Mouse (Mus musculus) A20 (cell line): Measurements from ENCODE around the gene Slc25a28.

Experiments used
- DNase-seq: peaks from one replicate; pipeline ENCODE4 v3.0.0-alpha.2; 2011; ENCODE audit warnings: low read depth, low spot score

Gene Slc25a28

DNA sequence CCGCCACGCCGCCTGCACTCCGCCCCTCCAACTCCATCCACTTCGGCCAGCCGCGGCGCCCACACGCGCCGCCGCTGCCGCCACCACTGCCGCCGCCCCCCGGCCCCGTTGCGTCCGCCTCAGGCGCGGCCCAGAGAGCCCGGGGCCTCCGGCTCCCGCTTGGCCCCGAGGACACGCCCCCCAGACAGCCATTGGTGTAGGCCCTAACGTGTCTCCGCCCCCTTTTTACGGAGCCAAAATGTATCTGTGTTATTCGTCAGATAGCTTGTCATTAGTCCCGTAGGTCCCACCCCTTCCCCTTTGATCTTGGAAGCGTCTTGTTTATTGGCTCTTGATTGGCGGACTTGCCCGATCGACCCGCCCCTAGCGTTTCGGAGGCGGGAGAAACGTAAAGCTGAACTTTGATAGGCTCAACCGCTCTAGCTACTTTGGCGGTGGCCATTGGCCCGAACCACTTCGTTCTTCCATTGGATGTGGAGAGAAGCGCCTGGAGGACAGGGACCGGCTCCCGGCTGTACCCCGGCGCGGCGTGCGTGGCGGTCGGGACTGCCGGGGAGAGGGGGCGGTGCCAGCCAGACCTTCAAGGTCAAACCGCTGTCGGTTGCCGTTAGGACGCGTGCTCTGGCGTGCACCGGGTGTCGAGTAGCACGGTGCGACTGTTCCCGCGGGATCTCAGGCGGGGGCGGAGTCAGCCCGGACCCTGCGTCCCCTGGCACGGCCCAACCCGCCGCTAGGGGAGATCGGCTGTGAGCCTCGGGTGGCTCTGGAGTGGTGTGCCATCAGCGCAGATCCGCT lies at the start of gene Slc25a28:
TSS of gene Slc25a28 (minus strand) at position 152 of the 795 bp plus-strand sequence.
- peak; percentile 99 for DNase-seq

DNA sequence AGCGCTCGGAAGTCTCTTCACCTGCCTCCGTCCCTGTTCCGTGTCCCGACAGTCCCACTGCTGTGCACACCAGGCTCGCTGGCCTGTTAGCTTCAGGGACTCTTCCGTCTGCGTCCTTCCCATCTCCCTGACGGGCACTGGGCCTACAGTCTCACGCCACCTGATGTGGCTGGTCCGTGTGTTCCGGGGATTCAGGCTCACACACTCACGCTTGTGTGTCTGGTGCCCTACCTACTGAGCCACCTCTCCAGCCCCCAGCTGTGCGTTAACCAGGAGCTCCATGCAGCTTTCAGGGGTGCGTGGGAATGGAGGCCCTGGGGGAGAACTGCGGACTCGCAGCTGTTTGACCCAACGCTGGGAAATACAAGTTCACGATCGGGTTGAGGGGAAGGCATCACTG lies 49.5 kb upstream of the Slc25a28 start:
- no peak for DNase-seq

DNA sequence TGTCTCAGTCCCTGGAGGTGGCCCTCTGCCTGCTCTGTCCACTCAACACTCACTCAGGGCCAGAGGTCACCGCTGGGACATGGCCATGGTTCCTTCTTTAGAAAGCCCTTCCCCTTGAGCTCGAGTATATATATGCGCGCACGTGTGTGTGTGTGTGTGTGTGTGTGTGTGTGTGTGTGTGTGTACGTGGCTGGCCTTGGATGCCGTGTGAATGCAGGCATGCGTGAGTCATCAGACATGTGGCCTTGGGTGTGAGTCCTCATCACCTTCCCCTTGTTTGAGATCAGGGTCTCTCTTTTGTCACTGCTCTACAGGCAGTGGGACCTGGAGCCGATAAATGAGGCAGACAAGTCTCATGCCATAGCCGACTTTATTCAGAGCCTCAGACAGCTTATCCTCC lies 48.8 kb upstream of the Slc25a28 start:
- no peak for DNase-seq

DNA sequence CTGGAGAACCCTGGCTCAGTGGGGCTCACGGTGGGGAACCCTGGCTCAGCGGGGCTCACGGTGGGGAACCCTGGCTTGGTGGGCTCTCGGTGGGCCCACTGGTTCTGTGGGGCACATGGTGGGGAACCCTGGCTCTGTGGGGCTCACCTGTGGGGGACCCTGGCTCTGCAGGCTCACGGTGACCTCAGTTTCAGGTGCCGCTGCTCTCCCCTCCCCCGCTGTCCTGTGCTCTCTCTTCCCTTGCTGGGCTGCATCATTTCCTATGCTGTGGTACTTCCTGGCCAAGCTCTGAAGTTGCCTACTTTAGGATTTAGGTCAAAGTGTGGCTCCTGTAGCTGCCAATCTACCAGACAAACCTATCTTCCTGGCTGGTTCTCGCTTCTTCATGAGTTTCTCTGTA lies 48.2 kb upstream of the Slc25a28 start:
- no peak for DNase-seq

DNA sequence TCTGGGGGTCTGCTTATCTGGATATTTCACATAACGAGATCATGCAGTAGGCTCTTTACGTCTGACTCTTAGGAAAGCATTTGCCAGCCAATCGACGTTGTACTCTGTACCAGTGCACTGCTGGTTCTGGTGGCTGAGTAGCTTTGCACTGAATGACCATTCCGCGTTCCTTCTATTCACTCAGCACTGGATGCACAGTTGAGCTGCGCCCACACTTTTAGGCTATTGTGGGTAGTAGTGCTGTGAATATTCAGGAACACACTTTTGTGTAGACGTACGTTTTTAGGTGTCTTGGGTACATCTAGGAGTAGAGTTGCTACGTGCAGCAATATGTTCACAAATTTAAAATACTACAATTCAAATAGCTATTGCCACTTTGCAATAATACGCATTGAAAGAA lies 45.4 kb upstream of the Slc25a28 start:
- DNase-seq = no peak

DNA sequence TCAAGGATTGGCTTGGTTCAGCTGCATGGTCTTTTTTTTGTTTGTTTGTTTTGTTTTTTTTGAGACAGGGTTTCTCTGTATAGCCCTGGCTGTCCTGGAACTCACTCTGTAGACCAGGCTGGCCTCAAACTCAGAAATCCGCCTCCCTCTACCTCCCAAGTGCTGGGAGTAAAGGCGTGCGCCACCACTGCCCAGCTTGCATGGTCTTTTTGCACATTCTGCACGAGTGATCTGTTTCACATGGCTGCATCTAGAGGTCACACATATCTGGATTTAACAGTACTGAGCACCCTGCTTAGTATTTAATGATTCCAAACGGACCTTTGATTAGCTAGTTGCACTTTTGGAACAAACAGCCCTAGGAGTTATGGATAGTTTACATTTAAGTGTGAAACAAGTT lies 37.3 kb upstream of the Slc25a28 start:
- DNase-seq = peak; percentile 77

DNA sequence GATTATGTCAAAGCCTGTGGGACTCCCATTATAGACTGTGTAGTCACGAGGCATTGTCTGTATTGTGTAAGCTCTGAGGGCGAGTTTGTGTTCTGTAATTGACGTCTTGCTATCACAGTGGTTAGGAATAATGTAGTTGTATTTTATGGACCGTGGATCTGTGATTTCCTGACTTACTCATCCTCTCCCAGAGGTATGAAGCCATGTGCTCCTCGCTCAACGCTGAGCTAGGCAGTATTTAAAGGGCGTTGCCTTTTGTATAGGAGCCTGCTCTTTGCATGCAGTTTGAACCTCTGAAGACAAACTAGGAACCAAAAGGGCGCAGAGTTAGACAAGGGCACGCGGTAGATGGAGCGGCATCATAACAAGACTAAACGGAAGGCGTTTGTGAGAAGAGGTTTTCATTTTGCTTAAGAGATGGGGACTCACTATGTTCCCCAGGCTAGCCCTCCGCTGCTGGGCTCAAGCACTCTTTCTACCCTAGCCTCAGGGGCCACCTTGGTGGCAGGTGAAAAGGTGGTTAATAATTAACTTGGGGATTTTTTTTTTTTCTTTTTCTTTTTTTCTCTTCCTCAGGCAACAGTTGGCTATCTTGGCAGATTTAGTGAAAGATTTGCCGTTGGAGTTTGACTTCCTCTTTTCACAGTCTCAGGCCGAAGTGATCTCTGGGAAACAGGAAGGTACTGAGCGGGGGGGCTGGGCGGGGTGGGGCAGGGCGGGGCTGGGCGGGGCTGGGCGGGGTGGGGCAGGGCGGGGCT lies 36.7 kb upstream of the Slc25a28 start:
- DNase-seq = peak; percentile 89

DNA sequence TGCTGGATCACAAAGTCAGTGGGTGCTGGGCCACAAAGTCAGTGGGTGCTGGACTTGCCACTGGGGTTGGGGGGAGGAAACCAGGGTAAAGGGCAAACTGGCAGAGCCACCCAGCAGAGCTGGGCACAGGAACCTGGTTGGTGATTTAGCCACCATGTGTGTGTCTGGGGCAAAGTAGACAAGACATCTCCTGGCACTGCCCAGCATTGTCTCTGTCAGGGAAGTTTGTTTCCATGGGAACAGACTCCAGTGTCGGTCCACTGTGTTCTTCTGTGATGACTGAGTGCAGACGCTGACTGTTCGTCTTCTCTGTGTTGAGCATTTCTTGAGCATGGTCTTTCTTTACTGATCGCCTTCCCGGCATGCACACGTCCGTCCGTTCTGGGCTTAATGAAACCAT lies 34.6 kb upstream of the Slc25a28 start:
- no peak for DNase-seq

DNA sequence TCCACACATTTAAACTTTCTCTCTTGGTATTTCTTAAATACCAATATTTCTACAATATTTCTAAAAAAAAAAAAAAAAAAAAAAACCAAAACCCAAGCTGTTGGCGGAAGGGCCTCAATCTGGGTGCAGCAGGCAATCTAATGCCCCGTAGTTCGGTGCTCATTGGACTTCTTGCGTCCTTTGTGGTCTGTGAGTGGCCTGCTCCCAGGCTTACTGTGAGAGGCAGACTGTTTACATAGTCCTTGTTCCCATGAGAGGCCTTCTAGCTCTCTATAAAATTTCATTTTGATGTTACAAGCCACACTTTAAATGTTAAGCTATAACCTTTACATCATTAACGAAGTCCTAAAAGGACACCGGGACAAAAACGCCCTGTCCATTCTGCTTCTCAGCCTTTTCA lies 33.5 kb upstream of the Slc25a28 start:
- no peak for DNase-seq

DNA sequence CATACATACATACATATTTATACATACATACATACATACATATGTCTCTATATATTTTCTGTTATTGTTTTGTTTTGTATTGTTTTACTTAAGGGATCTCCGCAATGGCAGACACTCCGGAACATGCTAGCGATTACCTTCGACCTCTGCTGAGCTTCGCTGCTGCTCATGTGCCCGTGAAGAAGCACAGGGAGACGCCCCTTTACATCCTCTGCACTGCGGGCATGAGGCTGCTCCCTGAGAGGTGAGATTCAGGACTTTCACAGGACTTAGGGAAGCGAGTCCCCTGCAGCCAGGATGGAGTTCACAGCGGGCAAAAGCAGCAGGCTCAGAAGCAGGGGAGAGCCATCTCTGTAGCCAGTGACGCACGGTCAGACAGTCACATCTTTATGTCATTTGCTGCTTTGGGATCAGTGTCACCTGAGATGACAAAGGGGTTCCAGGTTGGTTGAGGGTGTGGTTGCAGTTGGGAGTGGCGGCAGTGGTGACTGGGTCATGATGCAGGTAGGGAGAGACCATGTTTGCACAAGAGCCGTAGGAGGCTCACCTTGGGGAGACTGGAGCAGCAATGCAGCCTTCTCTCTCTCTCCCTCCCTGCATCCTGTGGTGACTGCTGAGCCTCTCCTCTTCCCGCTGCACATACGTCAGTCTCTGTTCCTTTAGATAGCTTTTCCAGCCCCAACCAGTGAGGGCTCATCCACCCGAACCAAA lies 30.3 kb upstream of the Slc25a28 start:
- DNase-seq = no peak

DNA sequence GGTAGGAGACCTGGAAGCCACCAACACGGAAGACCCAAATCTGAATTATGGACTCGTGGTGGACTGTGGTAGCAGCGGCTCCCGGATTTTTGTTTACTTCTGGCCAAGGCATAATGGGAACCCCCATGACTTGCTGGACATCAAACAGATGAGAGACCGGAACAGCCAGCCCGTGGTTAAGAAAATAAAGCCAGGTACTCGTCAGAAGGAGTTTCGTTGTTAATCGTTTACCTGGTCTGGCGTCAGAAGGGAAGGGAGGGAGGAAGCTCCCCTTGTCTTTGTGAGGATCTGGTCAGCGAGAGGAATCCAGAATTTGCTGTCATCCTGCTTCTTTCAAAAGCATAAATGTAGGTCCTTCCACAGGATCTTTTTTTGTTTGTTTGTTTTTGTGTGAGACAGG lies 29.5 kb upstream of the Slc25a28 start:
- no peak for DNase-seq

DNA sequence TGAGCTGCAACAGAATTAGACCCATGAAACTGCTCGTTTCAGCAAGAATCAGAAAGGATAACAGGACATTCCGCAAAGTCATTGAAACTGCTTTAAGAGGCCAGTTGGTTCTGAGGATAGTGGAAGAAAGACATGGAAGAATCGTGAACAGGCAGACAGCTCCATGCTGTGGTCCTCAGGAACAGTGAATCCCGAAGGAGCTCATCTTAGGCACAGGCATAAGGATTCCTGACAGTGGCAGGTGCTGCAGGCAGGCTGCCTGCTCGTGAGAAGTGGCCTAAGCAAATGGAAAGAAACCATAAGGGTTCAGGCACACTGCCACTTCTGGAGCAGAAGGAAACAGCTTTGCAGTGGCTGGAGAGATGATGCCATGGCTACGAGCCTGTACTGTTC lies 25.1 kb upstream of the Slc25a28 start:
- DNase-seq = no peak

DNA sequence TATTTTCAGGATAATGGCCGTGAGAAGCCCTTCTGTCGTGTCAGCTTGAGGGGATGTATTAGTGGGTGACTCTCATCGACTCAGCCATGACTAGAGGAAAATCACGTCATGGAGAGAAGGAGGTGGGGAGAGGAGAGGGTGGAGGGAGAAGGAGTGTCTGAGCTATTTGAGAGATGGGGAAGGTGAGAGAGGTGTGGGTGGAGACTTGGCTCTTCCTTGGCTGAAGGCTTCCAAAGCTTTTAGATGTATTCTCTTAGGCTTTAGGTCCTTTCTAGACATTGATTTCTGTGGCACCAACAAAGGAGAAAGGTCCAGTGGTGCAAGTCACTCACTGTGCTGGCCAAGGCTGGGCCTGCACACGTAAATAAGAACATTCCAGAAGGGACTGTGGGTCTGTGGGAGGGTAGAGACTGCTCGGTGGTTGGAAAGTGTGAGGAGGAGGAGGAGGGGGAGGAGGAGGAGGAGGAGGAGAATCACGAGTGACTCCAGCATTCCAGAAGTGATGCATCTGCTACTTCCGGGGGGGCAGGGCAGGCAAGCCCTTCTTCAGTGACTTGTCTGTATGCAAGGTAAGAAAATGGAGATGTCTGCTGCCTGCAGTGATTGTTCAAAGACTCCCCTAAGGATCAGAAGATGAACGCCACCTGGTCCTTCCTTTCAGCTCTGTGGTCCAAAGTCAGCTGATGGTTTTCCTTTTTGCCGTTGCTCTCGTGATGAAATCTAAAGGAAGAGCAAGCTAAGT lies 24.5 kb upstream of the Slc25a28 start:
- DNase-seq = no peak

DNA sequence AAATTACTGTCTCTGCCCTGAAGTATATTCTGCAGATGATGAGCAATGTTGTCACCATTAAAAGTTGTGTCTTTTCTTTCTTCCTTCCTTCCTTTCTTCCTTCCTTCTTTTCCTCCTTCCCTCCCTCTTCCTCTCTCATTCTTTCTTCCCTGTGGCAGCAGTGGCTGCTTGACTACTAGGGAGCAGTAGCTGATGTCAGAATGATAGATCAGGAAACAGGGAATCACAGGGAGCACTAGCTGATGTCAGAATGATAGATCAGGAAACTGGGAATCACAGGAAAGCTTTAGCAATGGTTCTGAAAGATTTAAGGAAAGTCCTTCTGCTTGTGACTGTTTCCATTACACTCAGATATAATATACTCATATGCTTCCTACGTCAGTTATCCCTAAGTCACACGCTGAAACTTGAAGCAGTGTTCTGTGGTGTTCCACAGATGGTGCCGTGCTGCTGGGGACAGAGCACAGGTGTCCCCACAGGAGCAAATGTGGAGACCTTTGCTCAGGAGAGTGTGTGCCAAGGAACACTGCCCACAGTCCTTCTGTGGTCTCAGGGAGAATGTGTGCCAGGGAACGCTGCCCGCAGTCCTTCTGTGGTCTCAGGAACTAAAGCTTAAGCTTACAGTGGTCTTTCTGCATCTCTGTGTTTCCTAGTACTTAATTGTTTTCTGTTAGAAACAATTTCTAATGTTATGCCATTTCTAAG lies 23.1 kb upstream of the Slc25a28 start:
- no peak for DNase-seq

DNA sequence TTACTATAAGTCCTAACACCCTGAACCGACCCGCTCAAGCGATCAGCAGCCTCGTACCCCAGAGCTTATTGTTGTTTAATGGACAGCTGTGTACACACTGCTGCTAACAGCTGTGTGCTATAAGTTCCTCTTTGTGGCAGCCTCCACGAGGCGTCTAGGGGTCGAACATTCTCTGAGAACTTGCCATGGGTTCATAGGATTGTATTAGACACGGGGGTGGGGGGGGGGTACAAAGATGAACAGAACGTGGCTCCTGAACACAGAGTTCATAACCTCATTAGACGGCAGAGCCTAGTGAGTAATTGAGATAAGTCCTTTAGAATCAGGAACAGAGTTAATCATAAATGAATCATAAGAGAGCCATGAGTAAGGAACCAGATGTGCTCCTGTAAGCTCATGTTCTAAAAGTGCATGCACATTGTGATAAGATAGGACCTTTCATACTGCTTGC lies 20.9 kb upstream of the Slc25a28 start:
- DNase-seq = peak; percentile 85

DNA sequence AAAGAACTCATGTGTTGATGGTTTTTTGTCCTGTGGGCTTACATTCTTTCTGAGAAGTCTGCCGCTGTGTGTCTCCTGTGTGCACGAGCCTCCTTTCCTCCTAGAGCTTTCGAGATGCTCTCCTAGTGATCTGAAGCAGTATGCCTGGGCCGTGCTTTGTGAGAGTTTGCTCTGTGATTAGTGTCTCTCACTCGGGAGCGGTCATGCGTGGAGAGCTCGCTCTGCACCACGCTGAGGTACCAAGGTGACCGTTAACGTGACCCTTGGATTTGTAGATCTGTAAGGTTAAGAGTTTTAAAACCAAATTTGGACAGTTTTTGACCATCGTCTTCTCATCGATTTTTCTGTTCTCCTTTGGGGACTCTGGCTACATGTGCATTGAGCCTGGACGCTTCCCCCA lies 18.1 kb upstream of the Slc25a28 start:
- DNase-seq = no peak

DNA sequence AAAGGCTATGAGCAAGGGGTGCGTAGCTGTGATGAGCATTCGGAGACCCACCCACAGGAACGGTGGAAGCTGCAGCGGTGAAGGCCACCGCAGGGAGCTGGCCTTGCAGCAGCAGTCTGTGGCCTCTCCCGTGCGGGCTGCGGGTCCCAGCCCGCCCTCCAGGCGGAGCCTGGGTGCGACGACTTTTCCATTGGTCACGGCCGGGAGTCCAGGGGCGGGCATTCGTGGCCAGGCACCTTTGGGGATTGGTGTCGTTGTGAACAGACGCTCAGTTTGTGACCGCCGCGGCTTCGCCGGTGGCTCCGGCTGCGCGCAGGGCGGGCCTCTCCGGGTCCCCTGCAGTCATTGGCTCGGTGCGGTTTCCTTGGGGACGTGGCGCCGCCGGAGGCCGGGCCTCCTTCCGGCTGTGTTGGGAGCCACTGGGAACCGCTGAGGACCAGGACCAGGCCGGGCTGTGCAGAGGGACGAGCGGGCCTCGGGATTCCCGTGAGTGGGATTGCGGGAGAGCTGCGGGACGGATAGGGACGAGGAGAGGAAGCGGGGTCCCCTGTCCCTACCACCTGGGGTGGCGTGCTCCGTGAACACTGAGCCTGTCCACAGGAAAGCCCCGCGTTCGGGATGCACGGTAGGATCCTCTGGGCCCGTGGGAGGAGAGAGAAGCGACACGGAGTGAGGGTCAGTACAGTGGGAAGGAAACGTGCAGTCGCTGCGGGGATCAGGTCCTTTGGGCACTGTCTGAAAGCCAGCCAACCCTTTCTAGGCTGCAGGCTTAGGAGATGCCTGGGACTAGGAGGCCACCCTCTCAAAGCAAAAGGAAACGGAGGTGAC lies 15.0 kb upstream of the Slc25a28 start, which contains the start of gene Entpd7:
TSS of gene Entpd7 (plus strand) at position 254 of the 828 bp plus-strand sequence.
- DNase-seq = peak; percentile 96

DNA sequence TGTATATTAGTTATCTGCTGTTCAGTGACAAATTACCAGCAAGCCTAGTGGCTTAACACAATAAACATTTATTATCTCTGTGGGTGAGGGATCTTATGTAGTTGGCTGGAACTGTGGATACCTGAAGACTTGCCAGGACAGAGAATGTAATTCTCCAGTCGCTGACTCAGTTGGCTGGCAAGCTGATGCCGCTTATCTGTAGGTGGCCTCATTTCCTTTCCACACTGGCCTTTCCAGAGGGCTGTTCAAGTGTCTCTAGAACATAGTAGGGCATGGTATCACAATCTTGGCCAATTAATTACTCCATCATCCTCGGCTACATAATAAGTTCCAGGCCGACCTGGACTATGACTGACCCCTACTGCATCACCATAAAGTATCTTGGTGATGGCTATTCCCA lies 6.9 kb upstream of the Slc25a28 start:
- DNase-seq = no peak

DNA sequence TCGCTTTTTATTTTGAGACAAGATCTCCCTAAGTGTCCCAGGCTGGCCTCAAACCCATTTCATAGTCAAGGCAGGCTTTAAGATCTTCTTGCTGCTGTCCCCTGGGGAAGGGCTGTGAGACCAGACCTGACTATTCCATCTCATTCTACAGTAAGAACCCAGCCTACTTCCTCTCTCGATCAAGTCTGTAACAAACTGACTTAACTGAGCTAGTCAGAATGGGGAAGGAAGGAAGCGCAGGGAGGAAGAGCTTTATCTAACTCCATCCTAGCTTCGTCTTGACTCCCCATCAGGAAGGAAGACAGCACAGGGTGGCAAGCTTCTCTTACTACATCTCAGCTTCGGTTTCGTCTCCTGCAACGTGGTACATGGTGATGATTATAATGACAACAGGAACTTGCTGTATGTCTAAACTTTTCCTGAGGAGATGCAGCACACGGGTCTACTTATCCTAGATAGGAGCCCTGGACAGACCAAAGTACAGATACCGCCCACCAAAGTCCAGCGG lies 4.8 kb upstream of the Slc25a28 start:
- peak; percentile 77 for DNase-seq

DNA sequence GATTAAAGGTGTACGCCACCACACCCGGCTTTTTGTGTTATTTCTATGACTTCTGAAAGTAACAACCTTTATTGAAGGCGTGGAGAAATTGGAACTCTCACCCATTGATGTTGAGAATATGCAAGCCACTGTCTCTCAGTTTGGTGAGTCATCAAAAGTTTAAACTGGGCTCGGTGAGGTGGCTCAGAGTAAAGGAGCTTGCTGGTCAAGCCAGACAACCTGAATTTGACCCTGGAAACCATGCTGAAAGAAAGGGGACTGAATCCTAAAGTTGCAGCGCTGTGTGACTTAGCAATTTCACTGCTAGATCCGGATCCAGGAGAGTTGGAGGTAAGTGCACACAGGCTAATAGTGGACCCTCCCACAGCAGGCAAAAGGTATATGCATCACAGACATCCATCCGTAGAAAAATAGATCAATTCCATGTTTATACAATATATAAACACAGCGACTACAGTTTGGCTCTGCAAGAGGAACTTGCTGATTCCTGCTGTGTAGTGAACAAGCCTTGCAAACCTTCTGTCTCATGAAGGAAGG lies 3.9 kb upstream of the Slc25a28 start:
- DNase-seq = no peak
